Mouse (Mus musculus): ENCODE measurements around the gene Kcnc2.

DNA sequence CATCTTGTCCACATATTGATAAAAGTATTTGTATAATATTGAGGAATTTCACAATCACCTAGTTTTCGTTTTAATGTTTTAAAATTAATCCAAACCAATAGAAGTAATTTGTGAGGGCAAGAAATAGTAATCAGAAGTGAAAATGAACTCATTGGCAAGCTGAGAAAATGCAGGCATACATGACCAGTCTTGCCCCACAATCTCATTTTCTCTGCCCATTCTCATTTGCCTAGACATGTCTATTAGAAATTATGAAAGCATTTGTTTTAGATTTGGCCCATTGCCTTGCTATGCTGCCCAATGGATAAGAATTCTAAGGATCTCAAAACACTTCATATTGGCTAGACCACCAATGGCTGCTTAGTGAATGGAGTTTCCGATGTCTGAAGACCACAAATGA, 166.0 kb downstream of the Kcnc2 start:
- no peak for TF ChIP-seq POLR2A (IDR thresholded peaks at IDR 0.05; ENCODE audit: borderline replicate concordance, low read depth, low read length)
- TF ChIP-seq CTCF (IDR thresholded peaks at IDR 0.05; ENCODE audit: low read depth, low read length) = no peak

Measured in bone marrow macrophage, adult 2 months (primary cell).